Mouse (Mus musculus): ENCODE data around the gene Rai14. TPM values are rescaled to one million over a fixed set of nuclear protein-coding genes. Genes with fewer than 3 reads are reported as not detected.

The Rai14 gene
- polyA plus RNA-seq, 1 experiment from 2014 or later: 13.8 TPM

- ATAC-seq (replicated peaks; ENCODE audit: insufficient number of reproducible peaks, insufficient read depth, low FRiP score, low read depth): no peak
- no peaks in the 10 kb centered on the region for H3K9me3 ChIP-seq (replicated peaks)
- WGBS: 58% methylated on average over 6 of the region's 6 CpGs
- no peaks in the 10 kb centered on the region for H3K36me3 ChIP-seq
- H3K4me1 ChIP-seq (replicated peaks): peaks cover 12% of the 10 kb centered on the region; the same call in 1 of the 2 replicates
- H3K9ac ChIP-seq: no peak overlapping the region
- no peak overlapping the region for H3K4me2 ChIP-seq
- no peak overlapping the region for H3K4me3 ChIP-seq
- no peak overlapping the region for H3K27ac ChIP-seq
- H3K27me3 ChIP-seq: 0 out of 2 replicates have a peak, but pooled peaks cover 3% of the 10 kb centered on the region
These were observed 28.0 kb upstream of the Rai14 start for GRCm38 (mm10) chr15:10742441-10742840.

DNA sequence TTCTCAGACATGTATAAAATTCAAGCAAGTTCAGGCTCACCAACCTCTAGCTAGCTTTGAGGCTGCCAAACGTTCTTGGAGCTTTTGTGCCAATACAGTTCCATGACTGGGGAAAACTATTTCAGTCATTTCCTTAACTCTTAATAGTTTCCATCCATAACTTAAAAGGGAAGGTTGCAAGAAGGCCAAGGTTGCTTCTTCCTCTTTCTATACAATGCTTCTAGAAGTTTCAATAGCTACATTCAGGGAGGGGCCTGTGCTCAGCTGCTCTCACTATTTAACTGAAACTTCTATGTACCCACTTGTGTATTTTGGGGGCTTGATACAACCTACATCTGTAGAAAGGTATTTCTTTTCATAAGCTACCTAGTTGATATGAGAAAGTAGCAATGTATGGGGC is 24.9 kb upstream of the Rai14 start:
- Histone ChIP-seq H3K4me1 (replicated peaks) (0 out of 2 replicates have a peak, but pooled peaks cover 9% of the 10 kb centered on the region), H3K9ac (no peak overlapping the region), H3K36me3 (no peaks in the 10 kb centered on the region), H3K27ac (no peak overlapping the region; the same call in 1 of the 2 replicates), H3K4me3 (no peak overlapping the region), H3K27me3 (0 out of 2 replicates have a peak, but pooled peaks cover 4% of the 10 kb centered on the region), H3K9me3 (replicated peaks) (no peaks in the 10 kb centered on the region), H3K4me2 (no peak overlapping the region)
- WGBS: 32% methylated on average over 1 of the region's 1 CpGs
- no peak for ATAC-seq (replicated peaks; ENCODE audit: insufficient number of reproducible peaks, insufficient read depth, low FRiP score, low read depth)

DNA sequence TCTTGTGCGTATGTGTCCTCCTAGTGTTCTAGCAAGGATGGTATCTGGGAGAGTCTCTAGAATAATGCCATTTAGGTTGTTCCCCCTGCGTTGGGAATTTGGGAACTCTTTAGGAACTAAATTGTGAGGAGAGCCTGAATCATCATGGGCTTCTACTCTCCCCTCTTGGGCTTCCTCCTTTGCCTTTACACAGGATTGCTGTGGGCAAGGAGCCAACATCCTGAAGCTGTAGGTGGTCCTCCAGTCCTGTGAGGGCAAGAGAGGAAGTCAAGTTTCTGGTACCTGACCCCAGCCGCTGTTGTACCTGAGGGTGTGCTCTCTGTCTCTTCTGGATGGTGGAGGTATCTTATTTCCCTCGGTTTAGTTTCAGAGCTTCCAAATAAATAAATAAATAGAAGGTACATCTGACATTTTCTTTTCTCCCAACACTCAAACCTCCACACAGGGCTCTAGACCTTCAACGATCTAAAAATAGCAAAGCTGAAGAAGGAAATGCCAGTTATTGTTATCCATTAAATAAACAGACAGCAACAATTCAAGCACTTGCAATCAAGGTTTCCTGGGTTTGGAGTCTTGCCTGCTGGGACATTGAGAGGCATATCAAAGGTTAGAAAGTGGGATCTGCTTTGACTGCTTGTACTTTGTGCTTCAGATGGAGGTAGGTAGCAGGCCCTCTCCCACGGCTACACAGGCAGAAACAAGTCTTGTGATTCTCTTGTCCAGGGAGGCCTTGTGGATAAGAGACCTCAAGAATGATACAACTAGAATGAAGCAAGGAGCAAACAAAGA is 24.1 kb upstream of the Rai14 start:
- no peak overlapping the region for H3K4me3 ChIP-seq
- no peaks in the 10 kb centered on the region for H3K9me3 ChIP-seq (replicated peaks)
- 53% methylated on average over 6 of the region's 6 CpGs for WGBS
- 0 out of 2 replicates have a peak, but pooled peaks cover 9% of the 10 kb centered on the region for H3K4me1 ChIP-seq (replicated peaks)
- H3K36me3 ChIP-seq: no peaks in the 10 kb centered on the region
- H3K27me3 ChIP-seq: 0 out of 2 replicates have a peak, but pooled peaks cover 4% of the 10 kb centered on the region
- H3K9ac ChIP-seq: no peak overlapping the region
- ATAC-seq (replicated peaks; ENCODE audit: insufficient number of reproducible peaks, insufficient read depth, low FRiP score, low read depth): no peak
- H3K4me2 ChIP-seq: no peak overlapping the region
- no peak overlapping the region; the same call in 1 of the 2 replicates for H3K27ac ChIP-seq

DNA sequence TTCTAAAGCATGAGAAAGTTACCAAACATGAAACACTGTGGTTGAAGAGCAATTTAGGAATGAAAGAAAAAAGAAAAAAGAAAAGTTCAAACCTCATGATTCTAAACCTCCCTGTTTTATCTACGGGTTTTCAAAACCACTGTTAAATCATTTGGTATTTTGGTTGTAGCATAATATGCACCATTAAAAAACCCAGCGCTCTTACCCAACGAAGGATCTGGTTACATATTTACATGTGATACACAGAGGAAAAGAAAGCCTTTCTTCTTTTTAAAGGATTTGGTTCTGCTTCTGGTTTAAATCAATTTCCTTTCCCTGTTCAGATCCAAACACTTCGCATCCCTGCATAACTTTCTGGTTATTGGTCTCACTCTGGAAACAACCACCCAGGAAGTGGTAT is 21.5 kb upstream of the Rai14 start:
- no peak overlapping the region for H3K27ac ChIP-seq
- no peak for ATAC-seq (replicated peaks; ENCODE audit: insufficient number of reproducible peaks, insufficient read depth, low FRiP score, low read depth)
- no peaks in the 10 kb centered on the region for H3K9me3 ChIP-seq (replicated peaks)
- 78% methylated on average over 4 of the region's 4 CpGs for WGBS
- 0 out of 2 replicates have a peak, but pooled peaks cover 7% of the 10 kb centered on the region for H3K27me3 ChIP-seq
- no peak overlapping the region for H3K4me3 ChIP-seq
- H3K4me1 ChIP-seq (replicated peaks): 0 out of 2 replicates have a peak, but pooled peaks cover 9% of the 10 kb centered on the region
- H3K9ac ChIP-seq: no peak overlapping the region
- H3K4me2 ChIP-seq: no peak overlapping the region
- no peaks in the 10 kb centered on the region for H3K36me3 ChIP-seq

DNA sequence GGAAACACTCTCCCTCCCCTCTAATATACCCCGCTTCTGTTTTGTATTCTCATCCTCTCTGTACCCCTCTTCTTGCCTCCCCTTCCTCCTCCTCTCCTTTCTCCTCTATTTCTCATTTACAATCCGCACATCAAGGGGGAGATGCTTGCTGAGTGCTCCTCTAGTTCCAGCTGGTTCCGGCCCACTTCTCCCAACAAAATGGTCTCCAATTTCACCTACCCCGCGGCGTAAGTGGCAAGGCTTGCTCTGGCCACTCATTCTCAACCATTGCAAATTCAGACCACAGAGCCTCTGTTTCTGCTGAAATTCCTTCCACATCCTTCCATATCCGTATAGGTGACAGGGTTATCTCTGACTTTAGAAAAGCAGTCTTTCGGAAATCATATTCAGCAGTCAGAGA is 20.8 kb upstream of the Rai14 start:
- Histone ChIP-seq H3K9me3 (replicated peaks) (no peaks in the 10 kb centered on the region), H3K27ac (no peak overlapping the region), H3K4me2 (no peak overlapping the region), H3K4me1 (replicated peaks) (0 out of 2 replicates have a peak, but pooled peaks cover 9% of the 10 kb centered on the region), H3K9ac (no peak overlapping the region), H3K4me3 (no peak overlapping the region), H3K27me3 (0 out of 2 replicates have a peak, but pooled peaks cover 7% of the 10 kb centered on the region), H3K36me3 (no peaks in the 10 kb centered on the region)
- WGBS: 51% methylated on average over 8 of the region's 8 CpGs
- no peak for ATAC-seq (replicated peaks; ENCODE audit: insufficient number of reproducible peaks, insufficient read depth, low FRiP score, low read depth)

- Histone ChIP-seq H3K9me3 (replicated peaks) (no peaks in the 10 kb centered on the region), H3K4me2 (no peak overlapping the region), H3K9ac (no peak overlapping the region), H3K4me3 (no peak overlapping the region), H3K27ac (no peak overlapping the region), H3K4me1 (replicated peaks) (no peaks in the 10 kb centered on the region), H3K27me3 (0 out of 2 replicates have a peak, but pooled peaks cover 6% of the 10 kb centered on the region), H3K36me3 (no peaks in the 10 kb centered on the region)
- ATAC-seq (replicated peaks; ENCODE audit: insufficient number of reproducible peaks, insufficient read depth, low FRiP score, low read depth): no peak
- WGBS: 67% methylated on average over 3 of the region's 3 CpGs
These were observed 17.0 kb upstream of the Rai14 start for GRCm38 (mm10) chr15:10731398-10731797.

- 69% methylated on average over 3 of the region's 3 CpGs for WGBS
- Histone ChIP-seq H3K9ac (no peak overlapping the region), H3K27me3 (0 out of 2 replicates have a peak, but pooled peaks cover 9% of the 10 kb centered on the region), H3K4me2 (no peak overlapping the region), H3K27ac (no peak overlapping the region), H3K4me3 (no peak overlapping the region), H3K4me1 (replicated peaks) (peaks cover 15% of the 10 kb centered on the region), H3K36me3 (no peaks in the 10 kb centered on the region), H3K9me3 (replicated peaks) (no peaks in the 10 kb centered on the region)
- ATAC-seq (replicated peaks; ENCODE audit: insufficient number of reproducible peaks, insufficient read depth, low FRiP score, low read depth): no peak
These were observed 11.8 kb upstream of the Rai14 start for GRCm38 (mm10) chr15:10726272-10726671.

- Histone ChIP-seq H3K36me3 (no peaks in the 10 kb centered on the region), H3K4me1 (replicated peaks) (peaks cover 15% of the 10 kb centered on the region), H3K9ac (no peak overlapping the region), H3K9me3 (replicated peaks) (no peaks in the 10 kb centered on the region), H3K27me3 (0 out of 2 replicates have a peak, but pooled peaks cover 9% of the 10 kb centered on the region), H3K4me2 (no peak overlapping the region), H3K27ac (no peak overlapping the region), H3K4me3 (no peak overlapping the region)
- 69% methylated on average over 3 of the region's 3 CpGs for WGBS
- no peak for ATAC-seq (replicated peaks; ENCODE audit: insufficient number of reproducible peaks, insufficient read depth, low FRiP score, low read depth)
These were observed 10.4 kb upstream of the Rai14 start for GRCm38 (mm10) chr15:10724857-10725256.

- Histone ChIP-seq H3K27ac (no peak overlapping the region), H3K4me3 (no peak overlapping the region), H3K27me3 (peaks cover 11% of the 10 kb centered on the region; the same call in 1 of the 2 replicates), H3K36me3 (no peaks in the 10 kb centered on the region), H3K4me2 (no peak overlapping the region), H3K9me3 (replicated peaks) (no peaks in the 10 kb centered on the region), H3K4me1 (replicated peaks) (peaks cover 15% of the 10 kb centered on the region), H3K9ac (no peak overlapping the region)
- WGBS: 40% methylated on average over 1 of the region's 1 CpGs
- ATAC-seq (replicated peaks; ENCODE audit: insufficient number of reproducible peaks, insufficient read depth, low FRiP score, low read depth): no peak; the same call in 1 of the 2 replicates
These were observed 9.1 kb upstream of the Rai14 start for GRCm38 (mm10) chr15:10723507-10723906.

DNA sequence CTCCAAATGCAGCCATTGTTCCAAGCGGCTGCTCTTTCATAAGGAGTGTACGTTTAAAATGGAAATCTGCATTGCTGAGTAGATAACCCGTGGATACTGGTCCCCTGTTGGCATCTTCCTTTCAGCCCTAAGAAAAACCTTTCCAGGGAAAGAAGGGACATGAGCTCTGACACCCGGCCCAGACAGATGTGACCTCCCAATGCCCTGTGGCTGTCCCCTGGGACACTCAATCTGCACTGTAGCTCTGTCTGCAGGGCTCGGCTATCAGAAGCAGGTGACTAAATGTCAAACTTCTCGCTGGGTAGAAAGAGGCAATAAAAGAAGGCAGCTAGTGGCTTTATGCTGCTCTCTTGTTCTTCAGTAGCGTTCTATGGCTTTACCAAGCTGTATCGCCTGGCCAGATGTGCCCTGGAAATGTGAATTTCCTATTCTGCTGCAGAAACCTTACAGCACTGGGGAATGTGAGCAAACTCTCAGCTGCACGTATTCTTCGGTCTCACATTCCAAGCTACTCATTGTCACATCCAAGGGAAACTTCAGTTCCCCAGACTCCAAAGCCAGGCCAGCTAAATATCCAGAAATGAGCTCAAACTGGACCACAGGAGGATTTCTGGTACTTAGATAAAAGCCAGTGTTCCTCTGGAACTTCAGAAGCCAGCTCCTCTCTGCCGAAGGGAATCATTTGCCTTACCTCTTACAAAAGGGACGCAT is 8.4 kb upstream of the Rai14 start:
- Histone ChIP-seq H3K4me2 (peak overlapping the region; percentile 22; the same call in 1 of the 2 replicates), H3K4me1 (replicated peaks) (peaks cover 15% of the 10 kb centered on the region), H3K27ac (no peak overlapping the region), H3K9ac (no peak overlapping the region), H3K9me3 (replicated peaks) (no peaks in the 10 kb centered on the region), H3K27me3 (peaks cover 13% of the 10 kb centered on the region; the same call in 1 of the 2 replicates), H3K36me3 (no peaks in the 10 kb centered on the region), H3K4me3 (no peak overlapping the region)
- ATAC-seq (replicated peaks; ENCODE audit: insufficient number of reproducible peaks, insufficient read depth, low FRiP score, low read depth): no peak
- 27% methylated on average over 12 of the region's 12 CpGs for WGBS

DNA sequence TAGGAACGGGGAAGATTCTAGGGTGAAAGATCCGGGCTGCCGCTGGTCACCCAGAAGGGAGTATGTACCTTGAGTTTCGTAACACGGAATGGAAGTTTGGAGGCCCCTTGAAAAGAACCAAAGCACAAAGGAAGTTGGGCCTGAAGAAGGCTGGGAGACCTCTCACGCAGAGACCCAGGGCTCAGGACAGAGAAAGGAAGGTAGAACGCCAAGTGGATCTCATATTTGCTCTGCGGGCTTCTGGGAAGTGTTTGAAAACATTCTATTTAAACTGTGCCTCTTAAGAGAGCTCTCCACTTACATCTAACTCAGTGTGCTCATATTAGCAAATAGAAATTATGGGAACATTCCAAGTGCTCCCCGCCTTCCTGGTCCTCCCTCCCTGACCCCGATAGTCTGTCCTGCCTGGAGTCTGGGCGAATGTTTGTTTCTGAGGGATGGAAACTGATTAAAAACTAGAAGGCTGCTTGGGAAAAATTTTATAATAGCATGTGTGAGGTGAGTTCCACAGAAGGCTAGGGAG is 6.9 kb upstream of the Rai14 start:
- Histone ChIP-seq H3K36me3 (no peaks in the 10 kb centered on the region), H3K27me3 (peaks cover 16% of the 10 kb centered on the region; the same call in 1 of the 2 replicates), H3K4me1 (replicated peaks) (peaks cover 15% of the 10 kb centered on the region), H3K4me3 (no peak overlapping the region), H3K27ac (no peak overlapping the region), H3K9me3 (replicated peaks) (no peaks in the 10 kb centered on the region), H3K4me2 (no peak overlapping the region), H3K9ac (no peak overlapping the region)
- WGBS: 83% methylated on average over 11 of the region's 11 CpGs
- ATAC-seq (replicated peaks; ENCODE audit: insufficient number of reproducible peaks, insufficient read depth, low FRiP score, low read depth): no peak

Measured in heart, embryonic 15.5 days (tissue).